Mouse (Mus musculus): ENCODE data around the gene Btbd3. TPM values are rescaled to one million over a fixed set of nuclear protein-coding genes. Genes with fewer than 3 reads are reported as not detected.
"Not testable (repeated sequence)": the region's sequence is repeated elsewhere in the genome, so short reads cannot be mapped to it uniquely, and the experiment has no call there.

Gene Btbd3
- polyA plus RNA-seq, 1 experiment: 4.4 TPM

DNA sequence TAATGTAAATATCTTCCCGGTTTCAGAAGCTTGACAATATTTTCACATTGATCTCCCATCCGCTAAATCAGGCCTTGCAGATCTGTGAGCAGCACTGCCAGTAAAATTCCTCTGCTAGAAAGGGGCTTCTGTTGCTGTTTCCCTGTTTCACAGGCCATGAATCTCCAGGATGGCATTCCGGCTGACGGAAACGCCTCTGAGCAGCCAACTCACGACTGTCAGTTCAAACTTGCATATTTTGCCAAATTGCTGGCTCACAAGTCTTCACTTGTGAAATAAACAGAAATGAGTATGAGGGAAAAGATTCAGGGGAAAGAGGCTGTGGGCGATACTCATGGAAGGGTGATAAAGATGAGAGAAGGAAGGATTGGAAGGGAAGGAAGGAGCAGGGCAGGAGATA, 59.3 kb downstream of the Btbd3 start:
- Histone ChIP-seq H3K27ac (ENCODE audit: insufficient read depth, low read depth, low read length) (no peak overlapping the region), H3K4me1 (ENCODE audit: control insufficient read depth, insufficient read depth, low read length) (no peaks in the 10 kb centered on the region), H3K4me3 (ENCODE audit: insufficient read depth, low read length) (no peak overlapping the region)
- TF ChIP-seq CTCF (IDR thresholded peaks at IDR 0.05; ENCODE audit: low read depth, low read length): no peak
- no peak for TF ChIP-seq POLR2A (IDR thresholded peaks at IDR 0.05; ENCODE audit: borderline replicate concordance, low read depth, low read length)

DNA sequence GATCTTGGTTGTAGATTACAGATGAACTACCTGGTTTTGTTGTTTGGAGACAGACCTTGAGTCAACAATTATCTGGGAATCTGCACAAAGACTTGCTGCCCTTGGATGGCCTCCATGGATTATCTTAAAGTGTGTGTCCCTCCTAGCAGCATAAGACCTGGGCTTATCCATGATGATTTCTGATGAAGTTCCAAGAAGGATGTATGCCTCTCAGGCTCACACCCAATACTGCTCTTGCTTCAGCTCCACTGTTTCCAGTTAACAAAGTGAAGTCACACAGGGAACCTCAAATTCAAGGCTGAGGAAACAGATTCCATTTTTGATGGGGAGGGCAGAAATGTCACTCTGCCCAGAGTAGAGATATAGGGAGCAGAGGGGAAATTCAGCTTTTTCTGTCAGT, 64.0 kb downstream of the Btbd3 start:
- Histone ChIP-seq H3K4me1 (ENCODE audit: control insufficient read depth, insufficient read depth, low read length) (no peaks in the 10 kb centered on the region), H3K4me3 (ENCODE audit: insufficient read depth, low read length) (no peak overlapping the region), H3K27ac (ENCODE audit: insufficient read depth, low read depth, low read length) (no peak overlapping the region)
- TF ChIP-seq CTCF (IDR thresholded peaks at IDR 0.05; ENCODE audit: low read depth, low read length): no peak
- TF ChIP-seq POLR2A (IDR thresholded peaks at IDR 0.05; ENCODE audit: borderline replicate concordance, low read depth, low read length): no peak

DNA sequence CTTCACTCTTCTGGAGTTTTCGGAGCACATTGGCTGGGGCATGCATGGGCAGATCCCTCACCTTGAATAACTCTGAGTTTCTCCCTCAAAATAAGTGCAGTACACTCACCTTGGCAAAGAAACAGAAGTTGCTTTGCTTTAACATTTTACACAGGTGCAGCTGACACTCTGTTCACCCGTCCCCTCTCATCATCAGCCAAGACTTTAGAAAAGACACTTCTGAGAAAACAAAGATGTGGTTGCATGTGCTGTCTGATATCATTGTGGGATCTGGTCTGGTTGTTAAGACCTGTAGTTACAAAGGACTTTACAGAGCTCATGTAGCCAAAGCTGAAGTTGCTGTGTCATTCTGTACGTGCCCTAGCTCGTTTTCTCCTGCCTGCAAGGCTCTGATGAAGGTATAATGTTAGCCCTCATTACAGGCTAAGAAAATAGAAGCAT, 64.7 kb downstream of the Btbd3 start:
- Histone ChIP-seq H3K4me1 (ENCODE audit: control insufficient read depth, insufficient read depth, low read length) (no peaks in the 10 kb centered on the region), H3K27ac (ENCODE audit: insufficient read depth, low read depth, low read length) (no peak overlapping the region), H3K4me3 (ENCODE audit: insufficient read depth, low read length) (no peak overlapping the region)
- TF ChIP-seq CTCF (IDR thresholded peaks at IDR 0.05; ENCODE audit: low read depth, low read length) (no peak), POLR2A (IDR thresholded peaks at IDR 0.05; ENCODE audit: borderline replicate concordance, low read depth, low read length) (no peak)

DNA sequence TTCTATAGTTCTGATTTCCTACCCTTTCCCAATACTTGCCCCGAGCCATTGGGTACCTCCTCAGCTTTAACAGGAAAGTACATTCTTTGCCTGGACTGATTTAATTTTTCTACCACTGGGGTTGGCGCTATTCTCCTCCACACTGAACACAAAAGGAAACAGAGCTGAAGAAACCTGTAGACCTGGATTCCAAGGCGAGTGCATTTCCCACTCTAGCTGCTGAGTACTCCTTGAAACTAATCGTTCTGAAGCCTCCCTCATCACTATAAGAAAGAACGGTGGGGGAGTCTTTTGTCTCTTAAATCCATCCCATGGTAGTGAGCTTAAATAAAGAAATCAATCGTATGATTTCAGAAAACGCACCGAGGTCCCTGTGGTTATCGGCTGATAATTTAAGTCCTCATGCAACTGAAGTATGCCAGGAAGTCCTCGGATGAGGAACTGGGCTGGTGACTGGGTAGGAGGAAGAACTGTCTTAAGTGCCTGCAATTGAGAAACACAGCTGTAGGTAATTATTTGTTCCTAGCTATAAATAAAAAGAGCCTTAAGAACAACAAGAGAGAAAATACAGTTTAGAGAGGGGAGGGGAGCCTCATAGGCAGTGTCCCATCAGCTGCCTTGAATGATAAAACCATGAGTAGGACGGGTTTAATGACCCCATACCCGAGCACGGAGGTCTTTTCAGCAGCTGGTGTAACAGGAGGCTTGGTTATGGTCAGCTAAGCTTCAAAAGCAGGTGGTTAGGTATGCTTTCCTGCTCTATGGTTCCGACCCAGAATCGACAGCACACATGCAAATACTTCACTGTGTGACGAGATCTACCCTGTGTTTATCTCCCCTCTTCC, 66.1 kb downstream of the Btbd3 start:
- TF ChIP-seq POLR2A (IDR thresholded peaks at IDR 0.05; ENCODE audit: borderline replicate concordance, low read depth, low read length) (no peak), CTCF (IDR thresholded peaks at IDR 0.05; ENCODE audit: low read depth, low read length) (no peak)
- Histone ChIP-seq H3K4me3 (ENCODE audit: insufficient read depth, low read length) (no peak overlapping the region), H3K4me1 (ENCODE audit: control insufficient read depth, insufficient read depth, low read length) (no peaks in the 10 kb centered on the region), H3K27ac (ENCODE audit: insufficient read depth, low read depth, low read length) (no peak overlapping the region)

DNA sequence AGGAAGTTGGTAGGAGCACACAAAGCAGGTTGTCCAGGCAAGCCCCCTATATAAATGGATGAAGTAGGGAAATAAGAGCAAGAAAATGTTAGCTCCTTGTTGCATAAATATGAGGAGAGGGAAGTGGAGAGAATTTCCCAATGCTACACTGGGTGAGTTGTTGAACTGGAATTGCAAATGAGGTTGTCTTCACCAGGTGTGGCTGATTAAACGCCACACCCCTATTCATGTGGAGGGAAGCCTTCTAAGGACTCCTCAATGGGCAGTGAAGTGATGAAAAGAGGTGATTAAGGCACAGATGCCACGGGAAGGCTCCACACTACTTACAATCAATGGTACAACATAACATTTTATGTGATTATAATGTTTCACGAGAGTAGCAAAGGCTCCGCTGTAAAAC, 70.0 kb downstream of the Btbd3 start:
- H3K4me3 ChIP-seq (ENCODE audit: insufficient read depth, low read length): no peak overlapping the region

DNA sequence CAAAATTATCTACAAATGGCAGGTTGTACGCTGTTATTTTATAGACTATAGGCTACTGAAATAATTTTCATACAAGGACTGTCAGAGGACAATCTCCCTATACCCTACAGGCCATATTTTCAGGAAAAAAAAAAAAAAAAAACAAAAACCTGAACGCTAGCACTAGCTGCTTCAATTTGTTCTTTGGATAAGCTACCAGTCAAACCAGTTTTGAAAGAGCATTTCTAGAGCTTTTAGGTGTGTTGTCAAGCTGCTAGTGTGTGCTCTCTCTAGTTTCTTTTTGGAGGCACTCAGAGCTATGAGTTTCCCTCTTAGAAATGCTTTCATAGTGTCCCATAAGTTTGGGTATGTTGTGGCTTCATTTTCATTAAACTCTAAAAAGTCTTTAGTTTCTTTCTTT, 77.8 kb downstream of the Btbd3 start:
- not testable (repeated sequence) for H3K27ac ChIP-seq (ENCODE audit: insufficient read depth, low read depth, low read length); H3K4me3 ChIP-seq (ENCODE audit: insufficient read depth, low read length); H3K4me1 ChIP-seq (ENCODE audit: control insufficient read depth, insufficient read depth, low read length)

More for the DNA sequence above, 70.0 kb downstream of the Btbd3 start:
- Histone ChIP-seq H3K4me1 (ENCODE audit: control insufficient read depth, insufficient read depth, low read length) (no peaks in the 10 kb centered on the region), H3K27ac (ENCODE audit: insufficient read depth, low read depth, low read length) (no peak overlapping the region)
- no peak for TF ChIP-seq POLR2A (IDR thresholded peaks at IDR 0.05; ENCODE audit: borderline replicate concordance, low read depth, low read length)
- TF ChIP-seq CTCF (IDR thresholded peaks at IDR 0.05; ENCODE audit: low read depth, low read length): no peak

DNA sequence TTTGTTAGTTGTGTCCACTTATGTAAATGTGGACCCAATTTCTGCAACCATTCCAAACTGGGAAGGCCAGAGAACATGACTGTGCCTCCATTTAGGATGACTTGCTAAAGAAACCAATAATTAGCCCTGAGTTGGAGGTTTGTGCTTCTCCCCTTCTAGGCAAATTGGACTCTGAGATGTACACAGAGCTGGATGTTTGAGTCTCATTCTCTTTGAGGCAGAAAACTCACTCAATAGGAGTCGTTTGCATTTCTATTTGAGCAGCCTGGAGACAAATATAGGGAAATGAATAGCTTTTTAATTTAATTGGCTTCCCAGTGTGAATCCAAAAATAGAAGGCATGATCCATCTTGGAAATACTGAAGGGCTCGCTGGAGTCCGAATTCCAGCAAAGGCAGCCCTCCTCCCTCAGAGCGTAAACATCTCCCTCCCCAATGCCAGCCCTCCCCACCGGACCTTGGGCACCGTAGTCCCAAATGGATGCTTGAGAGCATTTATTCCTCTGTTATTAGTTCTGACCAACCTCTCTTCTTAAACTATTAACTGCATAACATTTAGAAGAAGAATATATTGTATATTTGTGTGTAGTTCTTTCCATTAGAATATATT, 81.6 kb downstream of the Btbd3 start:
- no peak for TF ChIP-seq CTCF (IDR thresholded peaks at IDR 0.05; ENCODE audit: low read depth, low read length)
- TF ChIP-seq POLR2A (IDR thresholded peaks at IDR 0.05; ENCODE audit: borderline replicate concordance, low read depth, low read length): no peak
- Histone ChIP-seq H3K4me1 (ENCODE audit: control insufficient read depth, insufficient read depth, low read length) (no peaks in the 10 kb centered on the region), H3K4me3 (ENCODE audit: insufficient read depth, low read length) (no peak overlapping the region), H3K27ac (ENCODE audit: insufficient read depth, low read depth, low read length) (no peak overlapping the region)

DNA sequence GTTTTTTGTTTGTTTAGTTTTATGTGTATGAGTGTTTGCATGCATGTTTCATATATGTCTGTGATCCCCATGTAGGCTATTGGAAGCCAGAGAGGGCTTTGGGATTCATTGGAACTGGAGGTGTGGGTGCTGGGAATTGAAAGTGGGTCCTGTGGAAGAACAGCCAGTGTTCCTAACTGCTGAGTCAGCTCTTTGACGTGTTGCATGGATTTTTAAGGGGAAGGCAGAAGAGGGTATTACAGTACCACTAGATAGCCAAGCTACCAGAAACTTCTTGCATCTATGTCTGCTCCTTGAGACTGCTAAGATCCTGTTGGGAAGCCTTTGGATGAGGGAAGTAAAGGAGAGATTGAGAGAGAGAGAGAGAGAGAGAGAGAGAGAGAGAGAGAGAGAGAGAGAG, 82.2 kb downstream of the Btbd3 start:
- Histone ChIP-seq H3K4me3 (ENCODE audit: insufficient read depth, low read length) (no peak overlapping the region), H3K4me1 (ENCODE audit: control insufficient read depth, insufficient read depth, low read length) (no peaks in the 10 kb centered on the region), H3K27ac (ENCODE audit: insufficient read depth, low read depth, low read length) (no peak overlapping the region)
- TF ChIP-seq CTCF (IDR thresholded peaks at IDR 0.05; ENCODE audit: low read depth, low read length) (no peak), POLR2A (IDR thresholded peaks at IDR 0.05; ENCODE audit: borderline replicate concordance, low read depth, low read length) (no peak)

DNA sequence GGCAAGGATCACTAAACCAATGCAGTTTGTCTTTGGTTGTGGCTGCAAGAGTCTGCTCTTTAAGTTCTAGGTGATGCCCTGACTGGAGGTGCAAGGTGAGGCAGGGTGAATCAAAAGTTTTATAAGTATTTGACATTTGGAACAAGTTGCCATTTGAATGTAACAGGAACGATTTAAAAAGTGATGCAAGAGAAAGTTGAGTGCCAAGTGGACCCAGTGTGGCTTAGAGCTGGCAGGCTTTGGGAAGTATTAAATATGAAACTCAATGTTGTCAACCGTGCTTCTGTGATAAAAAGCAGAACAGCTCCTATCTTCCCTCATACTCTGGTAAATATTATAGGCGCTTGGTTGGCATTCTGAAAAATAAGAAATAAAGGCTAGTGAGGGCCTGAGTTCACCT, 99.0 kb downstream of the Btbd3 start:
- TF ChIP-seq POLR2A (IDR thresholded peaks at IDR 0.05; ENCODE audit: borderline replicate concordance, low read depth, low read length) (no peak), CTCF (IDR thresholded peaks at IDR 0.05; ENCODE audit: low read depth, low read length) (no peak)
- no peak overlapping the region for H3K27ac ChIP-seq (ENCODE audit: insufficient read depth, low read depth, low read length)
- no peaks in the 10 kb centered on the region for H3K4me1 ChIP-seq (ENCODE audit: control insufficient read depth, insufficient read depth, low read length)
- H3K4me3 ChIP-seq (ENCODE audit: insufficient read depth, low read length): no peak overlapping the region

DNA sequence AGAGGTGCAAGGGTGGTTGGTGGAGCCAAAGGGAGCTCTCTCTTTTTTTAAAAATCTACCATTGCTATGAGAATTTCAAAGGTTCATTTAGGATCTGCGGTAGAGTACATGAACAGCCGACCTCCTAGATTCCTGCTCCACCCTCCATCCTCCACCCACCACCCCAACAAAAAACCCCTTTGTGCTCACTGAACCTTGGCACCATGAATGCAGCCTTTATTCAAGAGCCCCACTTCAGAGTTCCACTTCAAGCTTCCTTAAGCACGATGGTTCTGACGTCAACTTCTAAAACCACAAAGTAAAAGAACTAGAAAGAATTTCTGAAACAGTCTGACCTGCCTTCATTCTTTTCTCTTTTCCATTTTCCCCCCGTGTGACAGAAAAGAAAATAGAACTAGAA, 106.1 kb downstream of the Btbd3 start:
- Histone ChIP-seq H3K27ac (ENCODE audit: insufficient read depth, low read depth, low read length) (no peak overlapping the region), H3K4me3 (ENCODE audit: insufficient read depth, low read length) (no peak overlapping the region), H3K4me1 (ENCODE audit: control insufficient read depth, insufficient read depth, low read length) (no peaks in the 10 kb centered on the region)
- no peak for TF ChIP-seq POLR2A (IDR thresholded peaks at IDR 0.05; ENCODE audit: borderline replicate concordance, low read depth, low read length)
- TF ChIP-seq CTCF (IDR thresholded peaks at IDR 0.05; ENCODE audit: low read depth, low read length): no peak

All from bone marrow macrophage, adult 2 months (primary cell).